Mouse (Mus musculus): ENCODE data around the gene Terb2. TPM values are rescaled to one million over a fixed set of nuclear protein-coding genes. Genes with fewer than 3 reads are reported as not detected.

The Terb2 gene
- total and polyA plus RNA-seq, 2 experiments from 2014 or later = not detected

DNA sequence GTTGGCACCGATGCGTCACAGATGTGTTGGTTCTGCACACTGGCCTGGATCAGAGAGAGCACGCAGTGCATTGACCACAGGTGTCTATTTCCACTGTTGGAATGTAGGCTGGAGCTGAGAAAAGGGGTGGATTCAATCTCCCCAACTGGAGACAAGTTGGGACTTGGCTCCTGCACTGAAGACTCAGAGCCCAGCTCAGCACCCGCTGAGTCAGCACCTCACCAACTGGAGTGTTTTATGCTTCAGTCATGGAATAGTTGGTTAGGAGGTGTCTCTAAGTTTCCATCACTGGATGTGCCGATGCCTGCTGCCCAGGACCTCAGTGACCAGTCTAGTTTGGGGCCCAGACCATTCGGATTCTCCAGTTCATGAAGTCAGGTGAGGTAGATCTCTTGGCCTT is 44.3 kb downstream of the Terb2 start:
- Histone ChIP-seq H3K27me3 (ENCODE audit: insufficient read depth, low read length) (no peaks in the 10 kb centered on the region), H3K36me3 (ENCODE audit: insufficient read depth) (no peaks in the 10 kb centered on the region), H3K4me3 (ENCODE audit: low read depth, low read length) (no peak overlapping the region), H3K9ac (no peak overlapping the region), H3K9me3 (ENCODE audit: low read length) (no peaks in the 10 kb centered on the region), H3K4me2 (ENCODE audit: low read depth) (no peak overlapping the region), H3K27ac (ENCODE audit: low read depth, low read length) (no peak overlapping the region), H3K4me1 (ENCODE audit: insufficient read depth) (no peaks in the 10 kb centered on the region)
- DNase-seq = no peak
- no peak for TF ChIP-seq CTCF (IDR thresholded peaks at IDR 0.05; ENCODE audit: low read depth)
- WGBS = 84% methylated on average over 6 of the region's 6 CpGs
- ATAC-seq = no peak

GRCm38 (mm10) chr2:122231616-122232015 is 45.5 kb downstream of the Terb2 start:
- H3K4me2 ChIP-seq (ENCODE audit: low read depth) = no peak overlapping the region
- DNase-seq (no peak), ATAC-seq (no peak)
- no peak overlapping the region for H3K27ac ChIP-seq (ENCODE audit: low read depth, low read length)
- H3K4me3 ChIP-seq (ENCODE audit: low read depth, low read length) = no peak overlapping the region
- TF ChIP-seq CTCF (IDR thresholded peaks at IDR 0.05; ENCODE audit: low read depth) = no peak
- no peak overlapping the region for H3K9ac ChIP-seq
- no peaks in the 10 kb centered on the region for H3K27me3 ChIP-seq (ENCODE audit: insufficient read depth, low read length)
- H3K9me3 ChIP-seq (ENCODE audit: low read length) = no peaks in the 10 kb centered on the region
- 79% methylated on average over 9 of the region's 9 CpGs for WGBS
- no peaks in the 10 kb centered on the region for H3K36me3 ChIP-seq (ENCODE audit: insufficient read depth)
- no peaks in the 10 kb centered on the region for H3K4me1 ChIP-seq (ENCODE audit: insufficient read depth)

- Histone ChIP-seq H3K4me3 (ENCODE audit: low read depth, low read length) (no peak overlapping the region), H3K4me2 (ENCODE audit: low read depth) (peak overlapping the region; percentile 69; the same call in 1 of the 2 replicates), H3K27ac (ENCODE audit: low read depth, low read length) (no peak overlapping the region), H3K9ac (no peak overlapping the region), H3K4me1 (ENCODE audit: insufficient read depth) (no peaks in the 10 kb centered on the region), H3K27me3 (ENCODE audit: insufficient read depth, low read length) (no peaks in the 10 kb centered on the region), H3K9me3 (ENCODE audit: low read length) (no peaks in the 10 kb centered on the region), H3K36me3 (ENCODE audit: insufficient read depth) (no peaks in the 10 kb centered on the region)
- DNase-seq (no peak), ATAC-seq (no peak)
- 57% methylated on average over 5 of the region's 5 CpGs for WGBS
- TF ChIP-seq CTCF (IDR thresholded peaks at IDR 0.05; ENCODE audit: low read depth) = no peak
These were observed 47.3 kb downstream of the Terb2 start for GRCm38 (mm10) chr2:122233341-122233740.

DNA sequence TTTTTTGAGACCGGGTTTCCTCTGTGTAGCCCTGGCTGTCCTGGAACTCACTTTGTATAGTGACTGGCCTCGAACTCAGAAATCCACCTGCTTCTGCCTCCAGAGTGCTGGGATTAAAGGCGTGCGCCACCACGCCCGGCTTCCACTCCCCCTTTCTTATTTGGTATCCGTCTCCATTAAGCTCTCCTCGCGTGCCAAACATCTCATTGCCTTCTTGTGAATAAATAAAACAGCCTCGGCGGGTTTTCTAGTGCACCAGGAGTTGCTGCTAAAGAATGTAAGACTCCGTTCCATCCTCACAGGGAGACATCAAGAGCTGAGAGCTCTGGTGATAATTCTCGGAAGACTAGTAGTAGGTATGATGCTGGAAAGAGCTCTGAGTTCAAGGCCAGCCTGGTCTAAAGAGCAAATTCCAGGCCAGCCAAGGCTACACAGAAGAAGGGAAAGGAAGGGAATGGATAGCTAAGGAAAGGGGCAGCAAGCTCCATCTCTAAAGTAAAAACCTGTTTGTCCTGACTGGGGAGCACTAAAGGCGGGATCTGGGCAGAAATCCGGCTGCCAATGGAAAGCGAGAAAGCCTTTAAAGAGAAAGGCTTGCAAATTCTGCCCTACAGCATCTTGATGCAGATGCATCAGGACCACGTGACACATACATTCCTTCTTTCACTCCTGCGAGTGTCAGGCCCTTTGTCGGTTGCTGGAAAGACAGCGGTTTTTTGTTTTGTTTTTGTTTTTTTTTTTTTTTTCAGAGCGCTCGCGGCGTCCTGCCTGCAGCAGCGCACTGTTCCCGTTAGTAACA is 47.9 kb downstream of the Terb2 start:
- 5% methylated on average over 26 of the region's 26 CpGs for WGBS
- TF ChIP-seq CTCF (IDR thresholded peaks at IDR 0.05; ENCODE audit: low read depth) = no peak
- DNase-seq (peak; percentile 71), ATAC-seq (peak; percentile 63)
- H3K9me3 ChIP-seq (ENCODE audit: low read length) = no peaks in the 10 kb centered on the region
- peak overlapping the region; percentile 70 for H3K27ac ChIP-seq (ENCODE audit: low read depth, low read length)
- H3K36me3 ChIP-seq (ENCODE audit: insufficient read depth) = no peaks in the 10 kb centered on the region
- H3K27me3 ChIP-seq (ENCODE audit: insufficient read depth, low read length) = no peaks in the 10 kb centered on the region
- no peaks in the 10 kb centered on the region for H3K4me1 ChIP-seq (ENCODE audit: insufficient read depth)
- peak overlapping the region; percentile 53 for H3K4me3 ChIP-seq (ENCODE audit: low read depth, low read length)
- H3K4me2 ChIP-seq (ENCODE audit: low read depth) = peak overlapping the region; percentile 69
- peak overlapping the region; percentile 59 for H3K9ac ChIP-seq

DNA sequence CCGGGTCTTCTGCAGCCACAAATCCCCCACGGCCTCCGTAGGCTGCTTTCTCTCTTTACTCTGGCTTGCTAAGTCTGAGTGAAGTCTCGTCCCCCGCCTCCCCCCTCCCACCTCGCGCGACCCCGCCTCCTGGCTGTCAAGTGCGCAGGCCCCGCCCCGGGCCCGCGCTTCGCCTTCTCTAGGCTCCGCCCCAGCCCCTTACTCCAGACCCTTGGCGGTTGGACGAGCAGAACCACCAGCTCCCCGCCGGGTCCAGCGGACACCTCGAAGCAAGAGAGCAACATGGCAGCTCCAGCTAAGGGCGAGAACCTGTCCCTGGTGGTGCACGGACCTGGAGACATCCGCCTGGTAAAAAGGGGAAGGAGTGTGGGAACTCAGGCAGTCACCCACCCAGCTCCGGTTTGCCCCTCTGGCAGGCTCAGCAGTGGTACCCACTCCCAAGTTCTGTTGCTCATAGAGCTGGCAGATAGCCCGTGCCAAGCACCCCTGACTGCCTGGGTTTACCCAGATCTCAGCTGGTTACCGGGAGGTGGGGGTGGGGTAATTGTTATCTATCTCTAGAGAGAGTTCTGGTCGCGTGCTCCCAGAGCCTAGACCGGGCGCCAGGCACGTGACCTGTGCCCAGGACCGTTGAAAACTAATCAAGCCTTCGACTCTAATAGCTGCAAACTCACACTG is 48.7 kb downstream of the Terb2 start, which contains the start of gene Sord:
Gene Sord (plus strand): TSS at position 139 of the 678 bp plus-strand sequence.
- peak within 1 kb of the TSS; percentile 53 for H3K4me3 ChIP-seq (ENCODE audit: low read depth, low read length)
- WGBS = 2% methylated on average over 35 of the region's 35 CpGs
- H3K4me1 ChIP-seq (ENCODE audit: insufficient read depth) = no peaks in the 10 kb centered on the region
- no peaks in the 10 kb centered on the region for H3K36me3 ChIP-seq (ENCODE audit: insufficient read depth)
- peak within 1 kb of the TSS; percentile 59 for H3K9ac ChIP-seq
- no peaks in the 10 kb centered on the region for H3K9me3 ChIP-seq (ENCODE audit: low read length)
- peak within 1 kb of the TSS; percentile 69 for H3K4me2 ChIP-seq (ENCODE audit: low read depth)
- peak within 1 kb of the TSS; percentile 70 for H3K27ac ChIP-seq (ENCODE audit: low read depth, low read length)
- ATAC-seq (peak; percentile 96), DNase-seq (peak; percentile 89)
- no peaks in the 10 kb centered on the region for H3K27me3 ChIP-seq (ENCODE audit: insufficient read depth, low read length)
- 0 out of 2 replicates have a peak, but pooled peaks have one; percentile 24 for TF ChIP-seq CTCF (IDR thresholded peaks at IDR 0.05; ENCODE audit: low read depth)

- H3K27ac ChIP-seq (ENCODE audit: low read depth, low read length) = no peak overlapping the region
- H3K4me2 ChIP-seq (ENCODE audit: low read depth) = peak overlapping the region; percentile 69
- no peaks in the 10 kb centered on the region for H3K9me3 ChIP-seq (ENCODE audit: low read length)
- no peaks in the 10 kb centered on the region for H3K27me3 ChIP-seq (ENCODE audit: insufficient read depth, low read length)
- ATAC-seq (no peak), DNase-seq (no peak)
- TF ChIP-seq CTCF (IDR thresholded peaks at IDR 0.05; ENCODE audit: low read depth) = no peak
- no peaks in the 10 kb centered on the region for H3K36me3 ChIP-seq (ENCODE audit: insufficient read depth)
- H3K4me3 ChIP-seq (ENCODE audit: low read depth, low read length) = peak overlapping the region; percentile 53; the same call in 1 of the 2 replicates
- no peaks in the 10 kb centered on the region for H3K4me1 ChIP-seq (ENCODE audit: insufficient read depth)
- no peak overlapping the region for H3K9ac ChIP-seq
- WGBS = 78% methylated on average over 2 of the region's 2 CpGs
These were observed 49.4 kb downstream of the Terb2 start for GRCm38 (mm10) chr2:122235425-122235824.

DNA sequence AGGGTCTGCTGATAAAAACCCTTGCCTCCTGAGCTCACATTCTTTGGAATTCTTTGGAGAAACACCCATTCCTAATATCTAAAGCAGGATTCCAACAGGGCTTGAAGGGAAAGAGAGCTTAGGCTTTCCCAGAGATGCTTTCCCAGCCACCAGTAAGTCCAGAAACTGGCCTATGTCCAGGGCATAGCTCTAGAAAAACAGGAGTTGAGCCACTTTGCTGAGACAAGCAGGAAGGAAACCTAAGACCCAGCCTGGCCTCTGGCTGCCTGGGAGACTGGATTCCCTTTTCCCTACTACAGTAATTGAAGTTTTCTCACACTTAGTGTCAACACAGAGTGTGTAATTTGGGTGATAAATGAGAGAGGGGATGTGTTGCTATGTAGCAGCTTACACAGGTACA is 50.2 kb downstream of the Terb2 start:
- Histone ChIP-seq H3K27me3 (ENCODE audit: insufficient read depth, low read length) (no peaks in the 10 kb centered on the region), H3K9ac (no peak overlapping the region), H3K9me3 (ENCODE audit: low read length) (no peaks in the 10 kb centered on the region), H3K36me3 (ENCODE audit: insufficient read depth) (no peaks in the 10 kb centered on the region), H3K27ac (ENCODE audit: low read depth, low read length) (no peak overlapping the region), H3K4me3 (ENCODE audit: low read depth, low read length) (no peak overlapping the region), H3K4me1 (ENCODE audit: insufficient read depth) (no peaks in the 10 kb centered on the region), H3K4me2 (ENCODE audit: low read depth) (no peak overlapping the region)
- ATAC-seq (no peak), DNase-seq (no peak)
- TF ChIP-seq CTCF (IDR thresholded peaks at IDR 0.05; ENCODE audit: low read depth) = no peak
